Mouse (Mus musculus) liver, embryonic 14.5 days (tissue): Measurements from ENCODE around the gene Ccdc69. TPM values are rescaled to one million over a fixed set of nuclear protein-coding genes. Genes with fewer than 3 reads are reported as not detected.

Experiments used
- ATAC-seq: fragments of 200-750 bp; cut with Nextera tagmentation; 2 replicates; pipeline ENCODE4 v1.8.0; 2017; ENCODE audit warnings: moderate number of reproducible peaks, mild to moderate bottlenecking, moderate library complexity; ENCODE audit not compliant: insufficient read depth
- DNase-seq, 3 experiments: peaks; one replicate each; pipeline ENCODE4 v3.0.0-alpha.2; 2012 to 2013; ENCODE audit warnings: low read depth in 3 of 3, low spot score in 3 of 3
- H3K27ac ChIP-seq: fragments of 300-500 bp; sonication (generic); 2 replicates; pipeline ENCODE4 v1.5.1; 2014; ENCODE audit warnings: moderate library complexity, mild to moderate bottlenecking, control low read depth, inconsistent platforms
- H3K27me3 ChIP-seq: fragments of 300-500 bp; sonication (generic); 2 replicates; pipeline ENCODE4 v1.6.1; 2014; ENCODE audit warnings: mild to moderate bottlenecking, low read length, moderate library complexity; ENCODE audit not compliant: control insufficient read depth, insufficient read depth
- H3K36me3 ChIP-seq: fragments of 300-500 bp; sonication (generic); replicated peaks from 2 replicates; pipeline ENCODE4 v1.6.1; 2014; ENCODE audit warnings: low read depth; ENCODE audit not compliant: control insufficient read depth, insufficient read depth
- H3K4me1 ChIP-seq, 2 experiments: fragments of 200-500 bp in 1 of 2; fragments of 300-500 bp in 1 of 2; sonication (generic) in 1 of 2; replicated peaks; 2 replicates each; pipeline ENCODE4 v1.6.1; 2012 to 2014; ENCODE audit warnings: antibody characterized with exemption in 1 of 2, inconsistent platforms in 1 of 2, low read length in 1 of 2; ENCODE audit not compliant: control insufficient read depth in 2 of 2, insufficient read depth in 2 of 2
- H3K4me2 ChIP-seq: fragments of 300-500 bp; sonication (generic); 2 replicates; pipeline ENCODE4 v1.6.1; 2014; ENCODE audit warnings: low read depth, mild to moderate bottlenecking, control low read depth, moderate library complexity
- H3K4me3 ChIP-seq, 2 experiments: fragments of 200-500 bp in 1 of 2; fragments of 300-500 bp in 1 of 2; sonication (generic) in 1 of 2; 2 replicates each; pipeline ENCODE4 v1.5.1; 2012 to 2014; ENCODE audit warnings: low read depth in 2 of 2, low read length in 2 of 2, mild to moderate bottlenecking in 2 of 2, control low read depth in 1 of 2, inconsistent platforms in 1 of 2, moderate library complexity in 1 of 2; ENCODE audit not compliant: insufficient read depth in 1 of 2
- H3K9ac ChIP-seq: fragments of 300-500 bp; sonication (generic); replicated peaks from 2 replicates; pipeline ENCODE4 v1.6.1; 2014; ENCODE audit warnings: mild to moderate bottlenecking, control low read depth, moderate library complexity
- H3K9me3 ChIP-seq: fragments of 300-500 bp; sonication (generic); 2 replicates; pipeline ENCODE4 v1.6.1; 2016; ENCODE audit warnings: low read length, mixed read lengths; ENCODE audit not compliant: control insufficient read depth
- CTCF ChIP-seq: IDR thresholded peaks from 2 replicates; pipeline ENCODE4 v1.5.1; 2016; ENCODE audit warnings: antibody characterized with exemption, low read depth, control low read depth
- EP300 ChIP-seq: IDR thresholded peaks from 2 replicates; pipeline ENCODE4 v1.6.1; 2016; ENCODE audit warnings: antibody characterized with exemption, low read depth
- WGBS: fragments of 180-500 bp; shearing (Covaris S2); extraction: QIAGEN DNeasy Blood & Tissue Kit; methylation state at CpG from one replicate; pipeline ENCODE4 v1.1.7; 2014; ENCODE audit not compliant: insufficient replicate concordance; 5-methylcytosine and 5-hydroxymethylcytosine counted together
- polyA plus RNA-seq, 2 experiments: library from polyadenylated mRNA; depleted of rRNA in 1 of 2; stranded (reverse) in 1 of 2; unstranded in 1 of 2; fragments of >200 nt; fragmentation: Nextera tagmentation in 1 of 2; extraction: Ambion mirVana in 1 of 2; gene quantifications; 2 replicates each; pipeline versions ENCODE4 v1.2.1 to v1.2.3; 2012 to 2014

The Ccdc69 gene
- polyA plus RNA-seq, 2 experiments, result 0.77 to 1.1 TPM

DNA sequence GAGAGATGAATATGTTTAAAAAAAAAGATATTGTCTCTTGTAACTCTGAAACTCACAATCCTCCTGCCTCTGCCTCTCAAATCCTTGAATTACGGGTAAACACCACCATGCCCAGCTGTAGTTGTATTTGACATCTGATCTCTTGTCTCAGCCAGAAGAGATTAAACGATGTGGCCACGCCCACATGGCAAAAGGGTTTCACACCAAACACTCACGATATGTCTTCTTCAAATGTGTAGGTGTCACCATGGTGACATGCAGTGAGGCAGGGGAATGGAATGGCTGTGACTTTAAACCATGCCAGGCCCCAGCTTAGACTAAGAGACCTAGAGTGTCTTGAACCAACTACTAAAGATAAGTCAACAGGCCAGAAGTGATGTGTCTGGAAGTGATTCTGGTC, 11.0 kb downstream of the Ccdc69 start:
- TF ChIP-seq CTCF (no peak), EP300 (no peak)
- Histone ChIP-seq H3K4me1 (no peaks in the 10 kb centered on the region), H3K4me3 (no peak overlapping the region), H3K27ac (no peak overlapping the region), H3K4me2 (no peak overlapping the region), H3K36me3 (no peaks in the 10 kb centered on the region), H3K9me3 (no peaks in the 10 kb centered on the region), H3K9ac (no peak overlapping the region), H3K27me3 (no peaks in the 10 kb centered on the region)
- no peak for DNase-seq
- WGBS, result 45% methylated on average over 4 of the region's 4 CpGs
- ATAC-seq, result no peak

GRCm38 (mm10) chr11:55062856-55063255, 15.1 kb downstream of the Ccdc69 start:
- Histone ChIP-seq H3K4me3 (no peak overlapping the region), H3K9me3 (no peaks in the 10 kb centered on the region), H3K9ac (no peak overlapping the region), H3K27me3 (no peaks in the 10 kb centered on the region), H3K36me3 (no peaks in the 10 kb centered on the region), H3K4me1 (no peaks in the 10 kb centered on the region), H3K4me2 (no peak overlapping the region), H3K27ac (no peak overlapping the region)
- no peak for DNase-seq
- WGBS, result 39% methylated on average over 5 of the region's 5 CpGs
- no peak for ATAC-seq
- TF ChIP-seq EP300 (no peak), CTCF (no peak)

- Histone ChIP-seq H3K27ac (no peak overlapping the region), H3K36me3 (no peaks in the 10 kb centered on the region), H3K4me2 (no peak overlapping the region), H3K9ac (no peak overlapping the region), H3K4me1 (no peaks in the 10 kb centered on the region), H3K27me3 (no peaks in the 10 kb centered on the region), H3K4me3 (no peak overlapping the region), H3K9me3 (no peaks in the 10 kb centered on the region)
- TF ChIP-seq EP300 (no peak), CTCF (no peak)
- WGBS, result 78% methylated on average over 5 of the region's 5 CpGs
- ATAC-seq (no peak), DNase-seq (no peak)
Measured at GRCm38 (mm10) chr11:55060802-55061201, 17.1 kb downstream of the Ccdc69 start.

GRCm38 (mm10) chr11:55057511-55057910, 20.4 kb downstream of the Ccdc69 start:
- H3K9ac ChIP-seq, result no peak overlapping the region
- no peak for ATAC-seq
- no peaks in the 10 kb centered on the region for H3K4me1 ChIP-seq
- no peak overlapping the region for H3K27ac ChIP-seq
- H3K27me3 ChIP-seq, result no peaks in the 10 kb centered on the region
- TF ChIP-seq CTCF (peak; percentile 42), EP300 (no peak)
- no peaks in the 10 kb centered on the region for H3K36me3 ChIP-seq
- no peak for DNase-seq
- no peaks in the 10 kb centered on the region for H3K9me3 ChIP-seq
- H3K4me3 ChIP-seq, result no peak overlapping the region
- WGBS, result 66% methylated on average over 3 of the region's 3 CpGs
- H3K4me2 ChIP-seq, result no peak overlapping the region

DNA sequence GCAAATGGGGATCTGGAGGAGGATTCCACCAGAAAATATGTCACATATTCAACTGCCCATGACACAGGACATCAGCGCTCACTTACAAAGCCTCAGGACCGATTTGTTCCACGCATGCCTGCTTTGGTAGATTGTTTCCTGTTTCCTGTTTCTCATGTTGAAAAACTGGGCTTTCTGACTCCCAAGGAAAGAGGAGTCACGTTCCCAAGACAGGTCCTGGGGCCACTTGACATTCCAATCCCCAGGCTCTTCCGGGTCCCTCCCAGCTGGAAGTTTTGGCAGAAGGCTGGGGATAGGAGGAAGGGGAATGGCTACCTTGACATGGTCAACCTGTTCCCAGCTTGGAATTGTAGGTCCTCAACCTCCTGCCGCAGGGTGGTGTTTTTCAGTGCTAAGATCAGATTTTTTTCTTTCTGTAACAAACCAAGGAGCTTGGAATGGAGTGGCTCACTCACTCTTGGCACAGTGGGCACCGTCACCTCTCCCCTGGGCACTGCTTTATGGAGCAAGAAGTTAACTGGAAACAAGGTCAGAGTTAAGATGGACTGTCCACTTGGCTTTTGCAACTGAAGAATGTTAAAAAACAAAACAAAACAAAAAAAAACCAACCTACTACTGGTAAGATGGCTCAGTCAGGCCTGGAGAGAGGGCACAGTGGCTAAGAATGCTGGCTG, 27.0 kb downstream of the Ccdc69 start:
- no peak overlapping the region for H3K9ac ChIP-seq
- H3K27ac ChIP-seq, result no peak overlapping the region
- 60% methylated on average over 7 of the region's 7 CpGs for WGBS
- TF ChIP-seq CTCF, result no peak
- no peak for TF ChIP-seq EP300
- ATAC-seq (no peak), DNase-seq (no peak)
- H3K4me3 ChIP-seq, result no peak overlapping the region
- H3K27me3 ChIP-seq, result no peaks in the 10 kb centered on the region
- H3K9me3 ChIP-seq, result no peaks in the 10 kb centered on the region
- H3K4me2 ChIP-seq, result no peak overlapping the region
- H3K36me3 ChIP-seq, result no peaks in the 10 kb centered on the region
- H3K4me1 ChIP-seq, result no peaks in the 10 kb centered on the region
